Mouse (Mus musculus): Measurements from ENCODE around the gene Olfr937.

Olfr937 gene

GRCm38 (mm10) chr9:39064851-39065250, at the start of gene Olfr937:
Gene Olfr937 (minus strand): TSS chr9:39064951.
- DNase-seq: no peak

- no peak for DNase-seq
Observed at GRCm38 (mm10) chr9:39078787-39079186, 14.0 kb upstream of the Olfr937 start, which contains the start of gene Olfr938. Gene Olfr938 (minus strand): TSS chr9:39078887.

GRCm38 (mm10) chr9:39023277-39023676, 41.5 kb downstream of the Olfr937 start, which contains the start of gene Olfr146:
Gene Olfr146 (minus strand): TSS chr9:39023377.
- no peak for DNase-seq
